Mouse (Mus musculus) midbrain, embryonic 14.5 days (tissue): ENCODE results near the gene Fam228a. TPM values are rescaled to one million over a fixed set of nuclear protein-coding genes. Genes with fewer than 3 reads are reported as not detected.

ENCODE experiments used
- ATAC-seq: fragments of 200-750 bp; cut with Nextera tagmentation; 2 replicates; pipeline ENCODE4 v1.8.0; 2017; ENCODE audit warnings: moderate number of reproducible peaks, moderate library complexity; ENCODE audit not compliant: low FRiP score, low TSS enrichment
- DNase-seq: peaks from one replicate; pipeline ENCODE4 v3.0.0-alpha.2; 2015
- H3K27ac ChIP-seq: fragments of 300-500 bp; sonication (generic); replicated peaks from 2 replicates; pipeline ENCODE4 v1.5.1; 2014; ENCODE audit warnings: mild to moderate bottlenecking, low read depth, low read length, moderate library complexity
- H3K27me3 ChIP-seq: fragments of 300-500 bp; sonication (generic); 2 replicates; pipeline ENCODE4 v1.6.1; 2014; ENCODE audit warnings: low read length, control low read depth, mixed read lengths; ENCODE audit not compliant: control insufficient read depth, insufficient read depth
- H3K36me3 ChIP-seq: fragments of 300-500 bp; sonication (generic); 2 replicates; pipeline ENCODE4 v1.6.1; 2014; ENCODE audit warnings: low read length, control low read depth; ENCODE audit not compliant: control insufficient read depth, insufficient read depth
- H3K4me1 ChIP-seq: fragments of 300-500 bp; sonication (generic); 2 replicates; pipeline ENCODE4 v1.6.1; 2014; ENCODE audit warnings: mild to moderate bottlenecking, antibody characterized with exemption, low read length, control low read depth; ENCODE audit not compliant: control insufficient read depth, insufficient read depth
- H3K4me2 ChIP-seq: fragments of 300-500 bp; sonication (generic); 2 replicates; pipeline ENCODE4 v1.6.1; 2014; ENCODE audit warnings: mild to moderate bottlenecking, low read length, moderate library complexity
- H3K4me3 ChIP-seq: fragments of 300-500 bp; sonication (generic); replicated peaks from 2 replicates; pipeline ENCODE4 v1.5.1; 2014; ENCODE audit warnings: low read depth, low read length
- H3K9ac ChIP-seq: fragments of 300-500 bp; sonication (generic); replicated peaks from 2 replicates; pipeline ENCODE4 v1.6.1; 2014; ENCODE audit warnings: mild to moderate bottlenecking, low read length, moderate library complexity
- H3K9me3 ChIP-seq: fragments of 300-500 bp; sonication (generic); 2 replicates; pipeline ENCODE4 v1.6.1; 2016; ENCODE audit warnings: low read length, control low read depth, mixed read lengths; ENCODE audit not compliant: control insufficient read depth
- WGBS: fragments of 180-500 bp; shearing (Covaris S2); extraction: QIAGEN DNeasy Blood & Tissue Kit; methylation state at CpG from one replicate; pipeline ENCODE4 v1.1.7; 2014; 5-methylcytosine and 5-hydroxymethylcytosine counted together
- polyA plus RNA-seq: library from polyadenylated mRNA; unstranded; fragments of >200 nt; fragmentation: Nextera tagmentation; extraction: Ambion mirVana; gene quantifications from 2 replicates; pipeline ENCODE4 v1.2.1, GENCODE M21; 2014

The Fam228a gene
- polyA plus RNA-seq, 1 experiment from 2014 or later: 0.37 TPM

- 80% methylated on average over 4 of the region's 4 CpGs for WGBS
- ATAC-seq: no peak
- Histone ChIP-seq H3K27ac (no peak overlapping the region), H3K27me3 (no peaks in the 10 kb centered on the region), H3K36me3 (no peaks in the 10 kb centered on the region), H3K9me3 (no peaks in the 10 kb centered on the region), H3K9ac (no peak overlapping the region), H3K4me3 (no peak overlapping the region), H3K4me2 (no peak overlapping the region), H3K4me1 (no peaks in the 10 kb centered on the region)
- DNase-seq: no peak
Observed at GRCm38 (mm10) chr12:4685441-4685840, 52.8 kb downstream of the Fam228a start.

- DNase-seq (no peak), ATAC-seq (no peak)
- no peak overlapping the region for H3K9ac ChIP-seq
- H3K36me3 ChIP-seq: peaks cover 22% of the 10 kb centered on the region; the same call in 1 of the 2 replicates
- no peaks in the 10 kb centered on the region for H3K9me3 ChIP-seq
- H3K27ac ChIP-seq: no peak overlapping the region
- no peaks in the 10 kb centered on the region for H3K27me3 ChIP-seq
- H3K4me1 ChIP-seq: no peaks in the 10 kb centered on the region
- WGBS: 83% methylated on average over 4 of the region's 4 CpGs
- H3K4me2 ChIP-seq: no peak overlapping the region
- no peak overlapping the region for H3K4me3 ChIP-seq
Observed at GRCm38 (mm10) chr12:4679971-4680370, 58.3 kb downstream of the Fam228a start.

- Histone ChIP-seq H3K4me3 (no peak overlapping the region), H3K9ac (no peak overlapping the region), H3K27me3 (no peaks in the 10 kb centered on the region), H3K27ac (no peak overlapping the region), H3K4me1 (no peaks in the 10 kb centered on the region), H3K36me3 (peaks cover 49% of the 10 kb centered on the region), H3K9me3 (no peaks in the 10 kb centered on the region), H3K4me2 (no peak overlapping the region)
- no peak for ATAC-seq
- 77% methylated on average over 1 of the region's 1 CpGs for WGBS
- no peak for DNase-seq
Observed at GRCm38 (mm10) chr12:4676336-4676735, 61.9 kb downstream of the Fam228a start.

GRCm38 (mm10) chr12:4665675-4666037 lies 72.6 kb downstream of the Fam228a start:
- no peak overlapping the region for H3K4me3 ChIP-seq
- peaks cover 21% of the 10 kb centered on the region for H3K36me3 ChIP-seq
- H3K9me3 ChIP-seq: no peaks in the 10 kb centered on the region
- no peak overlapping the region for H3K4me2 ChIP-seq
- ATAC-seq (no peak), DNase-seq (no peak)
- H3K27ac ChIP-seq: no peak overlapping the region
- no peaks in the 10 kb centered on the region for H3K27me3 ChIP-seq
- 91% methylated on average over 5 of the region's 5 CpGs for WGBS
- H3K9ac ChIP-seq: no peak overlapping the region
- no peaks in the 10 kb centered on the region for H3K4me1 ChIP-seq

- 91% methylated on average over 7 of the region's 7 CpGs for WGBS
- no peak for ATAC-seq
- Histone ChIP-seq H3K4me2 (no peak overlapping the region), H3K4me1 (no peaks in the 10 kb centered on the region), H3K27me3 (no peaks in the 10 kb centered on the region), H3K36me3 (peaks cover 21% of the 10 kb centered on the region), H3K9me3 (no peaks in the 10 kb centered on the region), H3K27ac (no peak overlapping the region), H3K4me3 (no peak overlapping the region), H3K9ac (no peak overlapping the region)
- no peak for DNase-seq
Observed at GRCm38 (mm10) chr12:4664929-4665674, 73.1 kb downstream of the Fam228a start.

Other genes with a start within 250 kb of the Fam228a start
- gene Itsn2, start 145.8 kb downstream of the Fam228a start, polyA plus RNA-seq: 19.9 and 21.2 TPM in 2 replicates
- not detected in 2 replicates for gene Gm3625, start 145.5 kb downstream of the Fam228a start, polyA plus RNA-seq
- gene Pfn4, start 30.6 kb upstream of the Fam228a start, polyA plus RNA-seq: 13.4 and 16.6 TPM in 2 replicates
- 7.2 and 7.6 TPM in 2 replicates for gene Fam228b, start 30.8 kb upstream of the Fam228a start, polyA plus RNA-seq
- 345 and 373 TPM in 2 replicates for gene Sf3b6, start 79.1 kb upstream of the Fam228a start, polyA plus RNA-seq
- gene Fkbp1b, start 103.2 kb upstream of the Fam228a start, polyA plus RNA-seq: 30.7 and 39.0 TPM in 2 replicates
- 10.8 and 11.0 TPM in 2 replicates for gene Wdcp, start 104.9 kb upstream of the Fam228a start, polyA plus RNA-seq
- 1.7 and 2.5 TPM in 2 replicates for gene Mfsd2b, start 135.9 kb upstream of the Fam228a start, polyA plus RNA-seq
- 31.4 and 38.9 TPM in 2 replicates for gene Ubxn2a, start 169.3 kb upstream of the Fam228a start, polyA plus RNA-seq
- gene Atad2b, start 178.9 kb upstream of the Fam228a start, polyA plus RNA-seq: 16.4 and 20.3 TPM in 2 replicates